Mouse (Mus musculus): ENCODE data around the gene Cap1. TPM values are rescaled to one million over a fixed set of nuclear protein-coding genes. Genes with fewer than 3 reads are reported as not detected.

Gene Cap1
- polyA plus RNA-seq, 1 experiment from 2014 or later: 79.5 TPM

DNA sequence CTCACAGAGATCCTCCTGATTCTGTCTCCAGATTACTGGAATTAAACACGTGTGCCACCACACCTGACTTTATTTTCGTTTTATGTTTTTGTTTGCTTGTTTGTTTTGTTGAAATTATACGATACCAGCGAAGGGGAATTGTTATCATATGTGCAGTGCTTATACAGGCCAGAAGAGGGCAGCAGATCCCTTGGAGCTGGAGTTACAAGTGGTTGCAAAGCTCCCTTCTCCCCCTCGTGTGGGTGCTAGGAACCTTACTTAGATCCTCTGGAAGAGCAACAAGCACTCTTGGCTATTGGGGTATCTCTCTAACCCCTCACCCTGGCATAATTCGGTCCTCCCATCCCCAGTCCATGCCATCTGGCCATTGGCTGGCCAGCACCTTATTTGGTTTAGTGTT lies 24.7 kb upstream of the Cap1 start:
- H3K27me3 ChIP-seq: no peaks in the 10 kb centered on the region

DNA sequence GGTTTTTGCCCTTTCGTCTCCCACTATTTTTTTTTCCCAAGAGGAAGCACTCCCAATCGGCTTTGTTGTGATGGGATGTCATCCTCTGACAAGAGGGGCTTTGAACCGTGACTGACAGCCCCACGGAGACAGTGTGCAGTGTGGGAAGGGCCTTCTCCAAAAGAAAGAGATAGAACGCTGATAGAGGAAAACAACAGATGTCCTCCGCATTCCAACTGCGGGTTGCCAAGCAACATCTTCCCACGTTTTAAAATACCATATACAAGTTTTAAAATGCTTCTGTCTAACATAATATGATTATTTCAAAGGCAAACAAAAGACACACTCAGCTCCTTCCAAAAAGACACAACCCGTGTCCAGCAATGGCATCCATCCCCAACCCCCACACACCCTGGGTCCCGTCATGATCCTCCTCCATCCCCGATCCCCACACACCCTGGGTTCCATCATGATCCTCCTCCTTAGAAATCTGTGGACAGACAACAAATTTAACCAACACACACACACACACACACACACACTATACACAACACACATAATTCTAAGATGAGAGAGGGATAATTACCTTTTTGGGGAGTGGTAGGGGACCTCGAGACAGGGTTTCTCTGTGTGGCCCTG lies 23.8 kb upstream of the Cap1 start:
- H3K9ac ChIP-seq: no peak overlapping the region
- H3K27me3 ChIP-seq: no peaks in the 10 kb centered on the region
- no peak overlapping the region for H3K4me2 ChIP-seq
- WGBS: 53% methylated on average over 12 of the region's 12 CpGs
- no peak for ATAC-seq (replicated peaks; ENCODE audit: low FRiP score)
- no peak overlapping the region for H3K4me3 ChIP-seq (replicated peaks)
- H3K27ac ChIP-seq: no peak overlapping the region
- no peaks in the 10 kb centered on the region; the same call in 1 of the 2 replicates for H3K9me3 ChIP-seq (replicated peaks)
- H3K36me3 ChIP-seq: no peaks in the 10 kb centered on the region
- 0 out of 2 replicates have a peak, but pooled peaks cover 2% of the 10 kb centered on the region for H3K4me1 ChIP-seq

More for the DNA sequence above, 24.7 kb upstream of the Cap1 start:
- Histone ChIP-seq H3K9me3 (replicated peaks) (no peaks in the 10 kb centered on the region; the same call in 1 of the 2 replicates), H3K4me1 (0 out of 2 replicates have a peak, but pooled peaks cover 2% of the 10 kb centered on the region), H3K9ac (no peak overlapping the region), H3K4me3 (replicated peaks) (no peak overlapping the region), H3K27ac (no peak overlapping the region), H3K36me3 (no peaks in the 10 kb centered on the region), H3K4me2 (no peak overlapping the region)
- WGBS: 48% methylated on average over 6 of the region's 6 CpGs
- ATAC-seq (replicated peaks; ENCODE audit: low FRiP score): no peak

- ATAC-seq (replicated peaks; ENCODE audit: low FRiP score): no peak
- Histone ChIP-seq H3K9ac (no peak overlapping the region), H3K9me3 (replicated peaks) (no peaks in the 10 kb centered on the region), H3K27me3 (no peaks in the 10 kb centered on the region), H3K4me3 (replicated peaks) (no peak overlapping the region), H3K4me1 (0 out of 2 replicates have a peak, but pooled peaks cover 2% of the 10 kb centered on the region), H3K4me2 (no peak overlapping the region), H3K36me3 (no peaks in the 10 kb centered on the region), H3K27ac (no peak overlapping the region)
- WGBS: 77% methylated on average over 10 of the region's 10 CpGs
Observed at GRCm38 (mm10) chr4:122905359-122905758, 19.5 kb upstream of the Cap1 start.

DNA sequence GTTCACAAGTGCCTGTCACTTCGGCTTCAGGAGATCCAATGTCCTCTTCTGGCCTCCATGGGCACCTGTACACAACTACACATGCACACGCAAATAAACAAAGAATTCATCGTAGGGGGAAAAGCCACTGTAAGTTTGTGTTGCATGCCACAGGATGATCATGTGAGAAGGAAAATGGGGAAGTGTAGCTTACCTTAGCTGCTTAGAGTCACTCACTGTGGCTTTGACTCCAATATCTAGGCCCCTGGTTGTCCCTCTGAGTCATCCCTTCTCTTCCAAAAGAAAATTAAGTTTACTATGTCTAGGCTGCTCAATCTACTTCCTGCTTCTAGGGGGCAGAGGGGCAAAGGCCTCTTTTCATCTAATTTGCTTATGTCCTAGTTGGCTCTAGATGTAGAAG lies 17.9 kb upstream of the Cap1 start:
- no peak overlapping the region for H3K4me2 ChIP-seq
- H3K4me1 ChIP-seq: no peaks in the 10 kb centered on the region
- H3K27me3 ChIP-seq: no peaks in the 10 kb centered on the region
- H3K9me3 ChIP-seq (replicated peaks): no peaks in the 10 kb centered on the region
- no peak overlapping the region for H3K4me3 ChIP-seq (replicated peaks)
- H3K36me3 ChIP-seq: no peaks in the 10 kb centered on the region
- no peak for ATAC-seq (replicated peaks; ENCODE audit: low FRiP score)
- no peak overlapping the region for H3K9ac ChIP-seq
- 87% methylated on average over 3 of the region's 3 CpGs for WGBS
- no peak overlapping the region for H3K27ac ChIP-seq

DNA sequence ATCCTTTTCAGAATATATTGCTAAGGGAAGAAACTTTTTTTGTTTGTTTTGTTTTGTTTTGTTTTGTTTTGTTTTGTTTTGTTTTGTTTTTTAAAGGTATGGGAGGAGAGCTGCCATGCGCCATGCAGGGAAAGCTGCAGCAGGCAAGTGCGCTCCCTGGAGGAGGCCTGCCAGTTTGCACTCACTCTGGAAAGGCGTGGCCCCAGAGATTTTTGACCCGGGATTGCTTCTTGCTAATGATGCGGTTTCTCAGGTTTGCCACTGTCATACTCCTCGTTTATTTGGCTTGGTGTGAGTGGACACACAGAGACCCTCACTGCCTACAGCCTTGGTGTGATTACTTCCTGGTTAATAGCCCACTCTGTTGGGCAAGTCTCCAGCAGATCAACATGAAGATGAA lies 16.3 kb upstream of the Cap1 start:
- WGBS: 31% methylated on average over 6 of the region's 6 CpGs

DNA sequence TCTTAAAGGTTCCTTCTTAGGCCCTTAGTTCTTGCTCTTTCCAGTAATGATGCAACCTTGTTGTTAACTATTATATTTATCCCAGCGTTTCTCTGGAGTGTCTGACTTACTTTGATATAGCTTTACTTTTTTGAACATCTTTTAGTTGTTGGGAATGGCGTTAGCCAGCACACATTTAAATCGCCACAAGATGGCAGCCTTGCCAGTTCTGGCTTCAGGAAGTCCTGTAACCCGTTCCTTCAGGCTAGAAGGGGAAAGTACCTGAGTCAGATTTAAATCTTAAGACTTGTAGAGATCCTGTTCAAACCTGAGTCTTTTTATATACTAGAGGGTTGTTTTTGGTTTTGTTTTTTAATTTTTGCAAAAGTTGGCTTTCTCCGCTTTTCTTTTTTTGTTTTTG lies 12.5 kb upstream of the Cap1 start:
- no peaks in the 10 kb centered on the region for H3K27me3 ChIP-seq
- H3K9ac ChIP-seq: no peak overlapping the region
- no peaks in the 10 kb centered on the region for H3K4me1 ChIP-seq
- WGBS: 16% methylated on average over 5 of the region's 5 CpGs
- H3K4me2 ChIP-seq: no peak overlapping the region
- ATAC-seq (replicated peaks; ENCODE audit: low FRiP score): 0 out of 2 replicates have a peak, but pooled peaks have one; percentile 25
- H3K36me3 ChIP-seq: no peaks in the 10 kb centered on the region
- no peak overlapping the region for H3K4me3 ChIP-seq (replicated peaks)
- no peaks in the 10 kb centered on the region for H3K9me3 ChIP-seq (replicated peaks)
- no peak overlapping the region for H3K27ac ChIP-seq

More for the DNA sequence above, 16.3 kb upstream of the Cap1 start:
- no peak overlapping the region for H3K4me2 ChIP-seq
- no peaks in the 10 kb centered on the region for H3K9me3 ChIP-seq (replicated peaks)
- H3K27ac ChIP-seq: no peak overlapping the region
- H3K36me3 ChIP-seq: no peaks in the 10 kb centered on the region
- no peaks in the 10 kb centered on the region for H3K4me1 ChIP-seq
- no peak overlapping the region for H3K4me3 ChIP-seq (replicated peaks)
- no peaks in the 10 kb centered on the region for H3K27me3 ChIP-seq
- no peak overlapping the region for H3K9ac ChIP-seq
- ATAC-seq (replicated peaks; ENCODE audit: low FRiP score): no peak

GRCm38 (mm10) chr4:122897750-122898149 lies 11.9 kb upstream of the Cap1 start:
- Histone ChIP-seq H3K36me3 (no peaks in the 10 kb centered on the region), H3K4me3 (replicated peaks) (no peak overlapping the region), H3K9ac (no peak overlapping the region), H3K4me2 (no peak overlapping the region), H3K9me3 (replicated peaks) (no peaks in the 10 kb centered on the region), H3K27me3 (no peaks in the 10 kb centered on the region), H3K4me1 (no peaks in the 10 kb centered on the region), H3K27ac (no peak overlapping the region)
- WGBS: 86% methylated on average over 4 of the region's 4 CpGs
- no peak for ATAC-seq (replicated peaks; ENCODE audit: low FRiP score)

DNA sequence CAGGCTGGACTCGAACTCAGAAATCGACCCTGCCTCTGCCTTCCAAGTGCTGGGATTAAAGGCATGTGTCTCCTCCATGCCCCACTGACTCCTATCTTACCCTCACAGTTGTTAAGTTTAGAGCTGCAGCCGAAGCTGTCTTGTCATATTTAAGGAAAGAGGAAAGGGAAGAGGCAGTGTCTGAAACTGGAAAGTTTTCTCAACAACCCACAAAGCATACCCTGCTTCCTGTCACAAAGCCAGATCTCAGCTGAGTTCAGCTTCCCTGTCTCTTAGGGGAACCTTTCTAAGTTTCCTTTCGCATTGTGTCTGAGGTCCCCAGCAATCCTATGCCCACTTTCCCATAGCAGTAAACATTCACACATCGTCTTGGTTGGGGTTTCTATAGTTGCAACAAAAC lies 6.3 kb upstream of the Cap1 start:
- H3K9ac ChIP-seq: no peak overlapping the region
- no peaks in the 10 kb centered on the region for H3K9me3 ChIP-seq (replicated peaks)
- no peaks in the 10 kb centered on the region for H3K36me3 ChIP-seq
- no peak for ATAC-seq (replicated peaks; ENCODE audit: low FRiP score)
- no peak overlapping the region for H3K4me3 ChIP-seq (replicated peaks)
- no peaks in the 10 kb centered on the region for H3K27me3 ChIP-seq
- 0 out of 2 replicates have a peak overlapping the region, but pooled peaks have one; percentile 34 for H3K27ac ChIP-seq
- H3K4me2 ChIP-seq: no peak overlapping the region
- WGBS: 67% methylated on average over 5 of the region's 5 CpGs
- peaks cover 9% of the 10 kb centered on the region for H3K4me1 ChIP-seq

DNA sequence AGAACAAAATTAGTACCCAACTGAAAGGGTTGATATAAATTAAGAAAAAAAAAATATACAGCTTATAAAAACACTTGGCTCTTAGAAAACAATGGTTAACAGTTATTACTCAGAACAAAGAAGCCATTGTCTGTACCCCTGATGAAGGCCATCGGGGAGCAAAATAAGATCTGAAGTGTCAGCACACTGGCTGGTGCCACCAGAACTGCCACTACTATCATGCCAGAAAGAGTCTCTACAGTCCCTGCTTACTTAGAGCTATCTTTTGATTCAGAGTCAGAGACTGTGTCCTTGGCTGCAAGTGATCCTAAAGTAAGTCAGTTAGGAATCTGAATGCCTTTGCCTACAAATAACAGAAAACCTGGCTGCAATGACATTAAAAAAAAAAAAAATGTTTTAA lies 5.7 kb upstream of the Cap1 start:
- Histone ChIP-seq H3K4me3 (replicated peaks) (no peak overlapping the region), H3K27me3 (no peaks in the 10 kb centered on the region), H3K4me1 (peaks cover 12% of the 10 kb centered on the region), H3K9ac (no peak overlapping the region), H3K4me2 (no peak overlapping the region), H3K36me3 (no peaks in the 10 kb centered on the region), H3K27ac (peak overlapping the region; percentile 11; the same call in 1 of the 2 replicates), H3K9me3 (replicated peaks) (no peaks in the 10 kb centered on the region)
- ATAC-seq (replicated peaks; ENCODE audit: low FRiP score): no peak
- WGBS: 43% methylated on average over 1 of the region's 1 CpGs

- Histone ChIP-seq H3K27ac (peak overlapping the region; percentile 11; the same call in 1 of the 2 replicates), H3K4me3 (replicated peaks) (no peak overlapping the region), H3K4me2 (no peak overlapping the region), H3K4me1 (peaks cover 12% of the 10 kb centered on the region), H3K27me3 (no peaks in the 10 kb centered on the region), H3K36me3 (no peaks in the 10 kb centered on the region), H3K9me3 (replicated peaks) (no peaks in the 10 kb centered on the region), H3K9ac (no peak overlapping the region)
- WGBS: 11% methylated on average over 3 of the region's 3 CpGs
- no peak for ATAC-seq (replicated peaks; ENCODE audit: low FRiP score)
Observed at GRCm38 (mm10) chr4:122890881-122891481, 5.1 kb upstream of the Cap1 start.

DNA sequence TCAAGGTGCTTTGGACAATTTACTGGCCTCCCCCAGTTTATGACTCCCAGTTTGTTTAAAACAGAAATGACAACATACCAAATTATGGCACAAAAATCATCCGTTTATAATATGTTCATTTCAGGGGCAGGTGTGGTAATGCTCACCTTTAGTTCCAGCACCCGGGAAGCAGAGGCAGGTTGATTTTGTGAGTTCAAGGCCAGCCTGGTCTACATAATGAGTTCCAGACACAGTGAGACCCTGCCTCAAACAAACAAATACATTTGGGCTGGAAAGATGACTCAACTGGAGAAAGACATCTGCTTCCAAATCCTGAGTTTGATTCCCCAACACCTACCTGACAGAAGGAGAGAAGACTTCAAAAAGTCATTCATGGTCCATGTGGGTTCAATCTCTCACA lies 1.5 kb upstream of the Cap1 start:
- Histone ChIP-seq H3K4me3 (replicated peaks) (peak overlapping the region; percentile 86), H3K9ac (no peak overlapping the region)
- WGBS: 72% methylated on average over 2 of the region's 2 CpGs

GRCm38 (mm10) chr4:122886579-122887254 lies 861 bp upstream of the Cap1 start:
- 5% methylated on average over 19 of the region's 19 CpGs for WGBS
- no peak for ATAC-seq (replicated peaks; ENCODE audit: low FRiP score)

More for the DNA sequence above, 1.5 kb upstream of the Cap1 start:
- no peaks in the 10 kb centered on the region for H3K9me3 ChIP-seq (replicated peaks)
- H3K27me3 ChIP-seq: no peaks in the 10 kb centered on the region
- no peaks in the 10 kb centered on the region for H3K36me3 ChIP-seq
- H3K27ac ChIP-seq: peak overlapping the region; percentile 100
- ATAC-seq (replicated peaks; ENCODE audit: low FRiP score): no peak
- H3K4me2 ChIP-seq: peak overlapping the region; percentile 87
- H3K4me1 ChIP-seq: peaks cover 36% of the 10 kb centered on the region

More at GRCm38 (mm10) chr4:122886579-122887254, 861 bp upstream of the Cap1 start:
- Histone ChIP-seq H3K9ac (peak overlapping the region; percentile 64), H3K27me3 (no peaks in the 10 kb centered on the region), H3K9me3 (replicated peaks) (no peaks in the 10 kb centered on the region), H3K4me3 (replicated peaks) (peak overlapping the region; percentile 86), H3K4me2 (peak overlapping the region; percentile 87), H3K36me3 (no peaks in the 10 kb centered on the region), H3K27ac (peak overlapping the region; percentile 100), H3K4me1 (peaks cover 38% of the 10 kb centered on the region)
